Mouse (Mus musculus) olfactory bulb, adult 2 months (tissue): ENCODE results near the gene Shq1. TPM values are rescaled to one million over a fixed set of nuclear protein-coding genes. Genes with fewer than 3 reads are reported as not detected.

Source experiments
- H3K27ac ChIP-seq: fragments of 200-500 bp; 2 replicates; pipeline ENCODE4 v1.5.1; 2012; ENCODE audit warnings: low read depth, low read length; ENCODE audit not compliant: insufficient read depth
- H3K4me1 ChIP-seq: fragments of 200-500 bp; 2 replicates; pipeline ENCODE4 v1.6.1; 2012; ENCODE audit warnings: low read length; ENCODE audit not compliant: control insufficient read depth, insufficient read depth
- H3K4me3 ChIP-seq: fragments of 200-500 bp; 2 replicates; pipeline ENCODE4 v1.5.1; 2012; ENCODE audit warnings: mild to moderate bottlenecking, low read depth, low read length, moderate library complexity; ENCODE audit not compliant: insufficient read depth
- CTCF ChIP-seq: fragments of 200-500 bp; IDR thresholded peaks from 2 replicates; pipeline ENCODE4 v1.5.1; 2012; ENCODE audit warnings: low read depth, mild to moderate bottlenecking, low read length, moderate library complexity; ENCODE audit not compliant: insufficient read depth
- POLR2A ChIP-seq: fragments of 200-500 bp; IDR thresholded peaks from 2 replicates; pipeline ENCODE4 v1.6.1; 2012; ENCODE audit warnings: mild to moderate bottlenecking, low read depth, low read length, moderate library complexity; ENCODE audit not compliant: insufficient read depth
- whole genome bisulfite sequencing: fragments of 180-500 bp; shearing (Covaris S2); methylation state at CpG from one replicate; pipeline ENCODE4 v1.1.7; 2018; 5-methylcytosine and 5-hydroxymethylcytosine counted together
- polyA plus RNA-seq: library from polyadenylated mRNA; stranded (reverse); fragments of >200 nt; gene quantifications from 2 replicates; pipeline ENCODE4 v1.2.4, GENCODE M21; 2012; ENCODE audit warnings: low replicate concordance; ENCODE audit not compliant: missing spikeins, insufficient read depth, insufficient read length

Gene Shq1
- polyA plus RNA-seq, 1 experiment: not detected

- no peak overlapping the region for H3K27ac ChIP-seq
- WGBS: 76% methylated on average over 15 of the region's 15 CpGs
- TF ChIP-seq CTCF: no peak
- TF ChIP-seq POLR2A: no peak
- peaks cover 5% of the 10 kb centered on the region for H3K4me1 ChIP-seq
- H3K4me3 ChIP-seq: no peak overlapping the region
These were observed 26.3 kb downstream of the Shq1 start for GRCm38 (mm10) chr6:100644631-100645030.

- WGBS: 80% methylated on average over 2 of the region's 2 CpGs
- TF ChIP-seq CTCF (no peak), POLR2A (no peak)
- H3K27ac ChIP-seq: no peak overlapping the region
- peaks cover 5% of the 10 kb centered on the region for H3K4me1 ChIP-seq
- H3K4me3 ChIP-seq: no peak overlapping the region
These were observed 28.2 kb downstream of the Shq1 start for GRCm38 (mm10) chr6:100642786-100643185.

- no peak overlapping the region for H3K4me3 ChIP-seq
- no peak for TF ChIP-seq CTCF
- TF ChIP-seq POLR2A: no peak
- no peak overlapping the region for H3K27ac ChIP-seq
- 100% methylated on average over 1 of the region's 1 CpGs for WGBS
- H3K4me1 ChIP-seq: peaks cover 3% of the 10 kb centered on the region
These were observed 30.4 kb downstream of the Shq1 start for GRCm38 (mm10) chr6:100640591-100640990.

GRCm38 (mm10) chr6:100629086-100629485 lies 41.9 kb downstream of the Shq1 start:
- Histone ChIP-seq H3K4me1 (peaks cover 6% of the 10 kb centered on the region; the same call in 1 of the 2 replicates), H3K4me3 (no peak overlapping the region), H3K27ac (no peak overlapping the region)
- TF ChIP-seq POLR2A: no peak
- no peak for TF ChIP-seq CTCF
- WGBS: 82% methylated on average over 6 of the region's 6 CpGs

- peaks cover 6% of the 10 kb centered on the region; the same call in 1 of the 2 replicates for H3K4me1 ChIP-seq
- no peak overlapping the region for H3K4me3 ChIP-seq
- H3K27ac ChIP-seq: no peak overlapping the region
- WGBS: 75% methylated on average over 3 of the region's 3 CpGs
- TF ChIP-seq CTCF (no peak), POLR2A (no peak)
These were observed 42.7 kb downstream of the Shq1 start for GRCm38 (mm10) chr6:100628223-100628622.

GRCm38 (mm10) chr6:100623922-100624321 lies 47.0 kb downstream of the Shq1 start:
- TF ChIP-seq POLR2A: no peak
- TF ChIP-seq CTCF: no peak
- WGBS: 95% methylated on average over 2 of the region's 2 CpGs
- Histone ChIP-seq H3K27ac (no peak overlapping the region), H3K4me3 (no peak overlapping the region), H3K4me1 (peaks cover 6% of the 10 kb centered on the region; the same call in 1 of the 2 replicates)

- TF ChIP-seq CTCF: no peak
- TF ChIP-seq POLR2A: no peak
- WGBS: 81% methylated on average over 2 of the region's 2 CpGs
These were observed 48.0 kb downstream of the Shq1 start for GRCm38 (mm10) chr6:100622861-100623507.

GRCm38 (mm10) chr6:100620411-100620810 lies 50.5 kb downstream of the Shq1 start:
- WGBS: 93% methylated on average over 3 of the region's 3 CpGs
- TF ChIP-seq CTCF: no peak
- Histone ChIP-seq H3K4me1 (no peaks in the 10 kb centered on the region), H3K4me3 (no peak overlapping the region), H3K27ac (no peak overlapping the region)

More at GRCm38 (mm10) chr6:100622861-100623507, 48.0 kb downstream of the Shq1 start:
- no peak overlapping the region for H3K27ac ChIP-seq
- no peak overlapping the region for H3K4me3 ChIP-seq
- peaks cover 6% of the 10 kb centered on the region; the same call in 1 of the 2 replicates for H3K4me1 ChIP-seq

- no peak overlapping the region for H3K4me3 ChIP-seq
- H3K4me1 ChIP-seq: no peaks in the 10 kb centered on the region
- no peak for TF ChIP-seq POLR2A
- TF ChIP-seq CTCF: no peak
- WGBS: 95% methylated on average over 7 of the region's 7 CpGs
- no peak overlapping the region for H3K27ac ChIP-seq
These were observed 51.6 kb downstream of the Shq1 start for GRCm38 (mm10) chr6:100619309-100619708.

- no peak overlapping the region for H3K27ac ChIP-seq
- H3K4me1 ChIP-seq: no peaks in the 10 kb centered on the region
- 93% methylated on average over 4 of the region's 4 CpGs for WGBS
- TF ChIP-seq CTCF: no peak
- no peak for TF ChIP-seq POLR2A
- H3K4me3 ChIP-seq: no peak overlapping the region
These were observed 54.8 kb downstream of the Shq1 start for GRCm38 (mm10) chr6:100616133-100616532.
